Mouse (Mus musculus) testis, adult 2 months (tissue): ENCODE measurements at regions not wholly inside any gene's neighbourhood (a gene's known extent, or its start where the extent isn't known, plus 50 kb on each side); places are given as distances from the start of the nearest gene placed in this dataset.

ENCODE experiments used
- H3K27ac ChIP-seq: fragments of 200-500 bp; 2 replicates; pipeline ENCODE4 v1.5.1; 2012; ENCODE audit warnings: low read depth, low read length; ENCODE audit not compliant: control insufficient read depth, insufficient read depth
- H3K27me3 ChIP-seq: fragments of 200-500 bp; 2 replicates; pipeline ENCODE4 v1.6.1; 2012; ENCODE audit warnings: mild to moderate bottlenecking, low read length, moderate library complexity; ENCODE audit not compliant: control insufficient read depth, insufficient read depth
- H3K36me3 ChIP-seq: fragments of 200-500 bp; 2 replicates; pipeline ENCODE4 v1.6.1; 2012; ENCODE audit warnings: mild to moderate bottlenecking, low read length; ENCODE audit not compliant: control insufficient read depth, insufficient read depth
- H3K4me1 ChIP-seq: fragments of 200-500 bp; 2 replicates; pipeline ENCODE4 v1.6.1; 2012; ENCODE audit warnings: low read length; ENCODE audit not compliant: control insufficient read depth, insufficient read depth
- H3K4me3 ChIP-seq: fragments of 200-500 bp; 2 replicates; pipeline ENCODE4 v1.5.1; 2012; ENCODE audit warnings: low read depth, mild to moderate bottlenecking, low read length, moderate library complexity, mixed read lengths; ENCODE audit not compliant: control insufficient read depth
- CTCF ChIP-seq: fragments of 200-500 bp; IDR thresholded peaks from 2 replicates; pipeline ENCODE4 v1.5.1; 2012; ENCODE audit warnings: low read depth, mild to moderate bottlenecking, inconsistent platforms, low read length, moderate library complexity; ENCODE audit not compliant: control insufficient read depth, insufficient read depth, insufficient replicate concordance
- POLR2A ChIP-seq: fragments of 200-500 bp; IDR thresholded peaks from 2 replicates; pipeline ENCODE4 v1.6.1; 2012; ENCODE audit warnings: low read depth, mild to moderate bottlenecking, inconsistent platforms, low read length, moderate library complexity; ENCODE audit not compliant: control insufficient read depth

GRCm38 (mm10) chr19:36178828-36179251 is 58.9 kb upstream of the Ankrd1 start:
- H3K4me1 ChIP-seq, result no peaks in the 10 kb centered on the region; the same call in 1 of the 2 replicates
- H3K36me3 ChIP-seq, result no peaks in the 10 kb centered on the region
- H3K27ac ChIP-seq, result no peak overlapping the region
- H3K27me3 ChIP-seq, result no peaks in the 10 kb centered on the region
- TF ChIP-seq CTCF, result no peak
- no peak for TF ChIP-seq POLR2A
- H3K4me3 ChIP-seq, result no peak overlapping the region

- Histone ChIP-seq H3K36me3 (no peaks in the 10 kb centered on the region), H3K4me3 (no peak overlapping the region), H3K4me1 (no peaks in the 10 kb centered on the region; the same call in 1 of the 2 replicates), H3K27me3 (no peaks in the 10 kb centered on the region), H3K27ac (no peak overlapping the region)
- TF ChIP-seq POLR2A, result no peak
- TF ChIP-seq CTCF, result no peak
These were observed 60.4 kb upstream of the Ankrd1 start for GRCm38 (mm10) chr19:36180329-36180728.

- no peaks in the 10 kb centered on the region for H3K27me3 ChIP-seq
- no peak for TF ChIP-seq POLR2A
- TF ChIP-seq CTCF, result no peak
- H3K4me1 ChIP-seq, result no peaks in the 10 kb centered on the region; the same call in 1 of the 2 replicates
- no peak overlapping the region for H3K4me3 ChIP-seq
- no peaks in the 10 kb centered on the region for H3K36me3 ChIP-seq
- no peak overlapping the region for H3K27ac ChIP-seq
These were observed 61.6 kb upstream of the Ankrd1 start for GRCm38 (mm10) chr19:36181535-36181934.

GRCm38 (mm10) chr19:36183127-36183526 is 63.2 kb upstream of the Ankrd1 start:
- TF ChIP-seq CTCF (peak; percentile 24; the same call in 1 of the 2 replicates), POLR2A (no peak)
- H3K4me3 ChIP-seq, result no peak overlapping the region
- no peaks in the 10 kb centered on the region for H3K27me3 ChIP-seq

GRCm38 (mm10) chr19:36189662-36190061 is 69.8 kb upstream of the Ankrd1 start:
- H3K27ac ChIP-seq, result no peak overlapping the region

More at GRCm38 (mm10) chr19:36183127-36183526, 63.2 kb upstream of the Ankrd1 start:
- H3K36me3 ChIP-seq, result no peaks in the 10 kb centered on the region
- no peaks in the 10 kb centered on the region; the same call in 1 of the 2 replicates for H3K4me1 ChIP-seq
- no peak overlapping the region for H3K27ac ChIP-seq

GRCm38 (mm10) chr19:36191641-36192040 is 71.7 kb upstream of the Ankrd1 start:
- Histone ChIP-seq H3K36me3 (no peaks in the 10 kb centered on the region), H3K27me3 (no peaks in the 10 kb centered on the region), H3K4me3 (no peak overlapping the region), H3K4me1 (no peaks in the 10 kb centered on the region), H3K27ac (no peak overlapping the region)
- no peak for TF ChIP-seq POLR2A
- no peak for TF ChIP-seq CTCF

More at GRCm38 (mm10) chr19:36189662-36190061, 69.8 kb upstream of the Ankrd1 start:
- TF ChIP-seq POLR2A, result no peak
- TF ChIP-seq CTCF, result no peak
- no peaks in the 10 kb centered on the region for H3K36me3 ChIP-seq
- H3K4me3 ChIP-seq, result no peak overlapping the region
- no peaks in the 10 kb centered on the region for H3K27me3 ChIP-seq
- no peaks in the 10 kb centered on the region for H3K4me1 ChIP-seq

- no peaks in the 10 kb centered on the region for H3K27me3 ChIP-seq
- no peaks in the 10 kb centered on the region for H3K4me1 ChIP-seq
- H3K4me3 ChIP-seq, result no peak overlapping the region
- H3K36me3 ChIP-seq, result no peaks in the 10 kb centered on the region
- H3K27ac ChIP-seq, result no peak overlapping the region
- TF ChIP-seq CTCF, result no peak
- TF ChIP-seq POLR2A, result no peak
These were observed 84.4 kb upstream of the Ankrd1 start for GRCm38 (mm10) chr19:36204269-36204668.

- H3K27me3 ChIP-seq, result no peaks in the 10 kb centered on the region
- H3K4me3 ChIP-seq, result no peak overlapping the region
- no peak for TF ChIP-seq CTCF
- no peak for TF ChIP-seq POLR2A
- no peak overlapping the region for H3K27ac ChIP-seq
- H3K4me1 ChIP-seq, result no peaks in the 10 kb centered on the region
- no peaks in the 10 kb centered on the region for H3K36me3 ChIP-seq
These were observed 85.2 kb upstream of the Ankrd1 start for GRCm38 (mm10) chr19:36204965-36205718.
